Mouse (Mus musculus) midbrain, embryonic 13.5 days (tissue): Measurements from ENCODE around the gene Tmem161a. TPM values are rescaled to one million over a fixed set of nuclear protein-coding genes. Genes with fewer than 3 reads are reported as not detected.

Source experiments
- ATAC-seq: fragments of 200-750 bp; cut with Nextera tagmentation; 2 replicates; pipeline ENCODE4 v1.8.0; 2017; ENCODE audit warnings: mild to moderate bottlenecking, moderate TSS enrichment, moderate library complexity
- H3K27ac ChIP-seq: fragments of 300-500 bp; sonication (generic); 2 replicates; pipeline ENCODE4 v1.5.1; 2015; ENCODE audit warnings: inconsistent platforms, mild to moderate bottlenecking, moderate library complexity
- H3K27me3 ChIP-seq: fragments of 300-500 bp; sonication (generic); 2 replicates; pipeline ENCODE4 v1.6.1; 2015; ENCODE audit warnings: mild to moderate bottlenecking, inconsistent platforms
- H3K36me3 ChIP-seq: fragments of 300-500 bp; sonication (generic); 2 replicates; pipeline ENCODE4 v1.6.1; 2015; ENCODE audit warnings: mild to moderate bottlenecking, inconsistent platforms
- H3K4me1 ChIP-seq: fragments of 300-500 bp; sonication (generic); replicated peaks from 2 replicates; pipeline ENCODE4 v1.6.1; 2015; ENCODE audit warnings: inconsistent platforms
- H3K4me2 ChIP-seq: fragments of 300-500 bp; sonication (generic); replicated peaks from 2 replicates; pipeline ENCODE4 v1.6.1; 2015; ENCODE audit warnings: moderate library complexity, mild to moderate bottlenecking, inconsistent platforms
- H3K4me3 ChIP-seq: fragments of 300-500 bp; sonication (generic); replicated peaks from 2 replicates; pipeline ENCODE4 v1.5.1; 2015; ENCODE audit warnings: mild to moderate bottlenecking, inconsistent platforms
- H3K9ac ChIP-seq: fragments of 300-500 bp; sonication (generic); replicated peaks from 2 replicates; pipeline ENCODE4 v1.6.1; 2015; ENCODE audit warnings: mild to moderate bottlenecking, inconsistent platforms
- H3K9me3 ChIP-seq: fragments of 300-500 bp; sonication (generic); 2 replicates; pipeline ENCODE4 v1.6.1; 2016; ENCODE audit warnings: mild to moderate bottlenecking, inconsistent platforms
- WGBS: fragments of 180-500 bp; shearing (Covaris S2); methylation state at CpG from one replicate; pipeline ENCODE4 v1.1.7; 2015; 5-methylcytosine and 5-hydroxymethylcytosine counted together
- polyA plus RNA-seq: library from polyadenylated mRNA; unstranded; fragments of >200 nt; fragmentation: Nextera tagmentation; extraction: Ambion mirVana; gene quantifications from 2 replicates; pipeline ENCODE4 v1.2.1, GENCODE M21; 2015

The Tmem161a gene
- polyA plus RNA-seq, 1 experiment from 2014 or later: 49.5 TPM

GRCm38 (mm10) chr8:70139026-70139857, 32.9 kb upstream of the Tmem161a start, which contains the start of the genes Rfxank, Borcs8 and Mef2b:
Gene Rfxank (minus strand): TSS chr8:70139154.
Gene Borcs8 (plus strand): TSS chr8:70139499.
Gene Mef2b (plus strand): TSS chr8:70139711.
- H3K4me1 ChIP-seq: peaks cover 24% of the 10 kb centered on the region
- ATAC-seq: peak; percentile 97
- H3K9ac ChIP-seq: peak within 1 kb of the TSS; percentile 79
- H3K27me3 ChIP-seq: no peaks in the 10 kb centered on the region
- peak within 1 kb of the TSS; percentile 86 for H3K27ac ChIP-seq
- H3K4me2 ChIP-seq: peak within 1 kb of the TSS; percentile 70
- H3K9me3 ChIP-seq: no peaks in the 10 kb centered on the region
- peaks cover 49% of the 10 kb centered on the region for H3K36me3 ChIP-seq
- under 1% methylated on average over 46 of the region's 46 CpGs for WGBS
- H3K4me3 ChIP-seq: peak within 1 kb of the TSS; percentile 84

GRCm38 (mm10) chr8:70139981-70140380, 32.2 kb upstream of the Tmem161a start:
- ATAC-seq: no peak

DNA sequence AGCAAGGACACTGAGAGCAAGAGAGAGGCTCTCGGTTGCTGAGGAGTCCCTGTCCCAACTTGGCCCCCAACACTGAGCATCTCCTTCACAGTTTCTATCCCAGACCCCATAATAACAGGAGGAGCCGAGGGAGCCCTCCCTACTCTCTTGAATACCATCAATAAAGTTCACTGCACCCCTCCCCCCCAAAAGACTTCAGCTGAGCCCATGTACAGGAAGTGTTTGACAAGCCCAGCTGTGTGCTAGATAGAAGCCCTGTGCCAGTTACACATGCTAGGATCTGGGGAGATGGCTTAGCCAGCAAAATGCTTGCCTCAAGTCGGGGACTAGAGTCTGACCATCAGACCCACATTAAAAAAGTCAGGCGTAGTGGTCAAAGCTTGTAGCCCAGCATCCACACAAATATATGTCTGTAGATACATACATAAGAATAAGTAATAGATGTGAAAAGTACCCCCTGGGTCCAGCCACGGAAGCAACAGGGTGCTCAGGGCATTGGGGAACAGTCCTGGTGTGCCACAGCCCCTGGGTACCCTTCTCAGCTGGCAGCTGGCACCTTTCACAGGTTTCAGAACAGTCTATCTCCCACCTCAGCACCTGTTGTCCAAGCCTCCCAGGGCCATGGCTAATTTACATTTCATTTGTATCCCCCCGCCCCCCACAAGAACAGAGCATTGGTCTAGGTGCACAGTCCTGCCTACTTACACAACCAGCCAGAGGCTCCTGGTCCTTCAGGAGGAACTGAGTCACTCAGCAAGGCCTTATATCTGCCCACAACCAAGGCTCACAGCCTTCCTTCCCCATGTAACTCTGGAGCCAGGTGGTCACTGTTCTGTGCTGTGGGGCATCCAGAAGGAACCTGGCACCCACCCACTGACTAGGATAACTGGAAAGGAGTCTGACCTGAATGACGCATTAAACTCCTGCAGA, 24.2 kb upstream of the Tmem161a start:
- WGBS: 87% methylated on average over 7 of the region's 7 CpGs
- Histone ChIP-seq H3K27ac (no peak overlapping the region), H3K4me1 (peaks cover 8% of the 10 kb centered on the region; the same call in 1 of the 2 replicates), H3K4me2 (no peak overlapping the region), H3K27me3 (0 out of 2 replicates have a peak, but pooled peaks cover 2% of the 10 kb centered on the region), H3K9ac (no peak overlapping the region), H3K36me3 (peaks cover 43% of the 10 kb centered on the region), H3K4me3 (no peak overlapping the region), H3K9me3 (no peaks in the 10 kb centered on the region)
- ATAC-seq: no peak

More at GRCm38 (mm10) chr8:70139981-70140380, 32.2 kb upstream of the Tmem161a start:
- 12% methylated on average over 9 of the region's 9 CpGs for WGBS
- peak overlapping the region; percentile 86 for H3K27ac ChIP-seq
- no peaks in the 10 kb centered on the region for H3K9me3 ChIP-seq
- peak overlapping the region; percentile 84 for H3K4me3 ChIP-seq
- H3K4me1 ChIP-seq: peaks cover 24% of the 10 kb centered on the region
- peak overlapping the region; percentile 79 for H3K9ac ChIP-seq
- peaks cover 49% of the 10 kb centered on the region for H3K36me3 ChIP-seq
- H3K27me3 ChIP-seq: no peaks in the 10 kb centered on the region
- peak overlapping the region; percentile 70 for H3K4me2 ChIP-seq

GRCm38 (mm10) chr8:70150158-70150557, 22.0 kb upstream of the Tmem161a start:
- peaks cover 7% of the 10 kb centered on the region; the same call in 1 of the 2 replicates for H3K27me3 ChIP-seq
- ATAC-seq: no peak
- peaks cover 21% of the 10 kb centered on the region for H3K36me3 ChIP-seq
- H3K9me3 ChIP-seq: no peaks in the 10 kb centered on the region
- WGBS: 19% methylated on average over 13 of the region's 13 CpGs
- H3K4me3 ChIP-seq: no peak overlapping the region
- no peak overlapping the region for H3K4me2 ChIP-seq
- H3K27ac ChIP-seq: no peak overlapping the region
- peaks cover 8% of the 10 kb centered on the region; the same call in 1 of the 2 replicates for H3K4me1 ChIP-seq
- H3K9ac ChIP-seq: no peak overlapping the region; the same call in 1 of the 2 replicates

DNA sequence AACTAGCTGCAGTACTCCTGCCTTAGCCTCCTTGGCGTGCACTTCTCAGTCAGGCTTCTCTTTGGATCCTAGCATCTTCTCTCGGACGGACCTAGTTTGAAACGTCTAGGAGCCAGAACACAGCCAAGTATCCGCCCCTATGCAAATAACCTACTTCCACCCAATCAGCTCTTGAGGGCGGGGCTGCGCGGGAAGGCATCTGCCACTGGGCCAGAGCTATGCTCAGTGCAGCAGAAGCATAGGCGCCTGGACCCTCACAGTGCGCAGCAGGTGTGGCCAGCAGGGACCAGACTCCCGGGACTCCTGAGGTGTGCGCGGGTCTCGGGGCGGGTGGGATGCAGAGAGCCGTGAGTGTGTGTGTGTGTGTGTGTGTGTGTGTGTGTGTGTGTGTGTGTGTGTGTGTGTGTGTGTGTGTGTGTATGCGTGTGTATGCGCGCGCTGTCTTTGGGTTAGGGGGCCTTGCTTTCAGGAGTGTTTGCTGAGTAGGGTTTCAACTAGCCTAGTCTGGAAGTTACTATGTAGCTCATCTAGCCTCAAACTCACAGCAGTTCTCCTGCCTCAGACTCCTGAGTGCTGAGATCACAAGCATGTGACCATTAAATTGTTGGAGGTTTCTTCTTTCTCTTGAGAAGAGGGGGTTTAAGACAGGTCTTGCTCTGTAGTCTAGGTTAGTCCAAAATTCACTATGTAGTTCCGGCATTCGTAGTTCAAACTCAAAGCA, 19.5 kb upstream of the Tmem161a start:
- Histone ChIP-seq H3K27ac (no peak overlapping the region), H3K9ac (0 out of 2 replicates have a peak overlapping the region, but pooled peaks have one; percentile 4), H3K4me2 (peak overlapping the region; percentile 32), H3K9me3 (no peaks in the 10 kb centered on the region), H3K36me3 (no peaks in the 10 kb centered on the region), H3K4me1 (peaks cover 8% of the 10 kb centered on the region; the same call in 1 of the 2 replicates), H3K4me3 (no peak overlapping the region), H3K27me3 (peaks cover 12% of the 10 kb centered on the region; the same call in 1 of the 2 replicates)
- 20% methylated on average over 22 of the region's 22 CpGs for WGBS
- peak; percentile 93 for ATAC-seq

DNA sequence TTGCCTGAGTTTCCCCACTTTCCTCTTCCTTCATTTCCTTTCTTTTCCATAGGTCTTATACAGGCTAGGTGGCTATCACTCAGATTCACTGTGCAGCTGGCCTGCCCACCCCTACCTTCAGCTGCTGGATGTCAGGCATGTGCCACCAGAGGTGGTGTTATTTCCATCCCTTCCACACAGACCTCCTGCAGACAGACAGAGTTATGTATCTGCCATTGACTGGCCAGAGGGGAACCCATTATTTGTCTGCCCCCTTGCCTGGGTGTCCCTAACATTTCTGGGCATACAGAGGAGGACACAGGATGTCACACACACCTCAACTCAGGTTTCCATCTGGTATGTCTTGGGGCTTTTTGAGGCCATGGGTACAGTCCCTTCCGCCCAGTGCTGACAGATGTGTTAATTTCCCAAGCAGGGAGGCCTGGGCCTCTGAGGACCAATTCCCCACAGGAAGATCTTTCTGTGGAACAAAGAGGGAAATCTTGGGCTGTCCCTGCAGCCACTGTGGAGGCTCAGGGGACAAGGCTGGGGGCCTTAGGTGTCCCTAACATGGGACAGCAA, 14.8 kb upstream of the Tmem161a start:
- Histone ChIP-seq H3K4me2 (no peak overlapping the region), H3K4me3 (no peak overlapping the region), H3K4me1 (peaks cover 9% of the 10 kb centered on the region), H3K9me3 (no peaks in the 10 kb centered on the region), H3K27ac (no peak overlapping the region), H3K36me3 (no peaks in the 10 kb centered on the region), H3K9ac (no peak overlapping the region), H3K27me3 (peaks cover 11% of the 10 kb centered on the region; the same call in 1 of the 2 replicates)
- WGBS: 92% methylated on average over 1 of the region's 1 CpGs
- no peak for ATAC-seq

GRCm38 (mm10) chr8:70158069-70158853, 13.9 kb upstream of the Tmem161a start:
- Histone ChIP-seq H3K27ac (peak overlapping the region; percentile 39; the same call in 1 of the 2 replicates), H3K9ac (peak overlapping the region; percentile 69), H3K4me2 (peak overlapping the region; percentile 72), H3K9me3 (no peaks in the 10 kb centered on the region), H3K4me3 (peak overlapping the region; percentile 51), H3K36me3 (no peaks in the 10 kb centered on the region), H3K4me1 (peaks cover 5% of the 10 kb centered on the region), H3K27me3 (peaks cover 8% of the 10 kb centered on the region; the same call in 1 of the 2 replicates)
- ATAC-seq: peak; percentile 95
- 14% methylated on average over 39 of the region's 40 CpGs for WGBS

GRCm38 (mm10) chr8:70159211-70159610, 12.9 kb upstream of the Tmem161a start:
- no peaks in the 10 kb centered on the region for H3K36me3 ChIP-seq
- peaks cover 10% of the 10 kb centered on the region; the same call in 1 of the 2 replicates for H3K27me3 ChIP-seq
- H3K4me2 ChIP-seq: peak overlapping the region; percentile 72; the same call in 1 of the 2 replicates
- no peak overlapping the region for H3K4me3 ChIP-seq
- H3K9ac ChIP-seq: no peak overlapping the region
- peaks cover 5% of the 10 kb centered on the region for H3K4me1 ChIP-seq
- ATAC-seq: no peak
- H3K9me3 ChIP-seq: no peaks in the 10 kb centered on the region
- H3K27ac ChIP-seq: no peak overlapping the region
- WGBS: 92% methylated on average over 4 of the region's 4 CpGs

DNA sequence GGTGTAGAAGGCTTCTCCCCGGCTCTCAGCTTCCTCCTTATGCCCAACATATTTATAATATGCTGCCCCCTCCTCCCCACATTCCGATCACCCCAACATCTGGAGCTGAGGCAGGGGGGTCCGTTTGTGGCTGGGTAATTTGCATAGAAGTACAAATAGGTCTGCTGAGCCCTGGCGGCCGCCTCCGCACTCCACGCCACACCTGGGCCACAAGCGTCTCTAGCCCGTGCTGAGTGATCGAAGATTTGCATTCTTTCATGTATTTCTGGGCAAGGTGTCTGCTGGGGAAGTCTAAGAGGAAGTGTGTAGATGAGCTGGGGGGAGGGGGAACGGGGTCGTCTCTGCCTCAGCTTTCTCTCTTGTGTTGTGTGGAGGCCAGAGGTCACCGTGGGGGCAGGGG, 12.1 kb upstream of the Tmem161a start:
- Histone ChIP-seq H3K4me1 (peaks cover 5% of the 10 kb centered on the region), H3K27ac (no peak overlapping the region), H3K4me3 (no peak overlapping the region), H3K4me2 (no peak overlapping the region), H3K9me3 (no peaks in the 10 kb centered on the region), H3K27me3 (peaks cover 14% of the 10 kb centered on the region), H3K9ac (no peak overlapping the region), H3K36me3 (no peaks in the 10 kb centered on the region)
- WGBS: 66% methylated on average over 13 of the region's 13 CpGs
- ATAC-seq: no peak

DNA sequence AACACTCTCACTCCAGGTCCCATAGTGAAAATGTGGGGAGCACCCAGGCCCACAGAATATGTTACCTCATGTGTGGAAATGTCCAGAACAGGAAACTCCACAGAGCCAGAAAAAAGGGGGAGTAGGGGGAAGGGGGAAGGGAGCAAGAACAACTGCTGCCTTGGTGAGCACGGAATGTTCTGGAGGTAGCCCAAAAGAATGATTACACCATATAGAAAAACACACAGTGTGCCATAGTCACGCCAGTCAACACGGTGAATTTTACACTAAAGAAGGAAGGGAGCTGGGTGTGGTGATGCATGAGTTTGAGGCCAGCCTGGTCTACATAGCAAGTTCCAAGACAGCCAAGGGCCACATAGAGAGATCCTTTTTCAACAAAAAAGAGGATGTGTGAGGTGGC, 8.8 kb upstream of the Tmem161a start:
- no peak for ATAC-seq
- H3K4me3 ChIP-seq: no peak overlapping the region
- no peaks in the 10 kb centered on the region for H3K9me3 ChIP-seq
- no peaks in the 10 kb centered on the region for H3K36me3 ChIP-seq
- WGBS: 89% methylated on average over 3 of the region's 3 CpGs
- H3K27me3 ChIP-seq: peaks cover 28% of the 10 kb centered on the region
- H3K27ac ChIP-seq: no peak overlapping the region
- peaks cover 10% of the 10 kb centered on the region for H3K4me1 ChIP-seq
- no peak overlapping the region for H3K4me2 ChIP-seq
- no peak overlapping the region for H3K9ac ChIP-seq
